In genomic region chr5:74240298-74240697, GRCm38 (mm10) we compare ENCODE assay signal across 14 mouse cellular contexts. TPM values are rescaled to one million over a fixed set of nuclear protein-coding genes. Genes with fewer than 3 reads are reported as not detected.
"Had no signal": no experiment of that assay in that cellular context is flagged by ENCODE, and none has a peak within 500 bp of the region (broad histone marks: within the 10 kb centered on the region; RNA-seq: fewer than 3 reads in every experiment).

No protein-coding gene starts in this region.

- H3K4me2 ChIP-seq: hindbrain, embryonic 15.5 days; liver, embryonic 11.5 days; liver, embryonic 15.5 days; midbrain, embryonic 13.5 days had no signal

- H3K27ac ChIP-seq: hindbrain, embryonic 15.5 days; liver, embryonic 15.5 days; macrophage; midbrain, embryonic 13.5 days had no signal

- H3K36me3 ChIP-seq: hindbrain, embryonic 15.5 days; liver, embryonic 15.5 days; midbrain, embryonic 13.5 days had no signal

- H3K9ac ChIP-seq: hindbrain, embryonic 15.5 days; liver, embryonic 15.5 days; midbrain, embryonic 13.5 days had no signal

- H3K4me1 ChIP-seq: hindbrain, embryonic 15.5 days; liver, embryonic 15.5 days; midbrain, embryonic 13.5 days had no signal

- H3K4me3 ChIP-seq: hindbrain, embryonic 15.5 days; liver, embryonic 15.5 days; megakaryocyte, embryonic 14.5 days; midbrain, embryonic 13.5 days had no signal

- ATAC-seq: midbrain, embryonic 13.5 days had no signal

- H3K27me3 ChIP-seq: hindbrain, embryonic 15.5 days; liver, embryonic 15.5 days; midbrain, embryonic 13.5 days had no signal

- DNase-seq: kidney, adult 11 months; kidney, adult 9 months; kidney, postnatal 14 days; layer of hippocampus, postnatal 36 days; right cerebral cortex, adult 18-20 months; right cerebral cortex, postnatal 25 days; thymus, adult 18-20 months; thymus, postnatal 14 days had no signal

- H3K9me3 ChIP-seq: hindbrain, embryonic 15.5 days; liver, embryonic 15.5 days; megakaryocyte, embryonic 14.5 days; midbrain, embryonic 13.5 days had no signal

RNA-seq across cellular contexts. Expression of gene Rasl11b, which starts 45.2 kb away (rescaled TPM):
- polyA plus RNA-seq: macrophage had no signal
